Mouse (Mus musculus) CH12.LX (cell line): ENCODE data around the gene Ranbp10. TPM values are rescaled to one million over a fixed set of nuclear protein-coding genes. Genes with fewer than 3 reads are reported as not detected.

Source experiments
- DNase-seq: peaks from one replicate; pipeline ENCODE4 v3.0.0-alpha.2; 2013; ENCODE audit errors: extremely low read depth
- H3K27ac ChIP-seq: 2 replicates; pipeline ENCODE4 v1.5.1; 2012; ENCODE audit warnings: low read depth, mild to moderate bottlenecking, control low read depth, moderate library complexity; ENCODE audit not compliant: insufficient read depth
- H3K27me3 ChIP-seq: replicated peaks from 2 replicates; pipeline ENCODE3; 2012; ENCODE audit warnings: inconsistent platforms
- H3K36me3 ChIP-seq, 2 experiments: replicated peaks in 1 of 2; 2 replicates each; pipeline versions ENCODE3 to v1.6.1; 2012; ENCODE audit warnings: inconsistent platforms in 1 of 2, low read length in 1 of 2, mild to moderate bottlenecking in 1 of 2, mixed read lengths in 1 of 2, moderate library complexity in 1 of 2; ENCODE audit not compliant: control insufficient read depth in 1 of 2, insufficient read depth in 1 of 2
- H3K4me1 ChIP-seq, 2 experiments: 2 replicates each; pipeline ENCODE4 v1.6.1; 2012; ENCODE audit warnings: inconsistent platforms in 1 of 2, moderate library complexity in 1 of 2; ENCODE audit not compliant: insufficient read depth in 2 of 2, control insufficient read depth in 1 of 2
- H3K4me2 ChIP-seq: 2 replicates; pipeline ENCODE4 v1.6.1; 2012; ENCODE audit warnings: low read depth, mild to moderate bottlenecking, control low read depth; ENCODE audit not compliant: poor library complexity, insufficient read depth, severe bottlenecking
- H3K4me3 ChIP-seq, 3 experiments: fragments of 150-350 bp in 1 of 3; sonication (generic) in 1 of 3; replicated peaks in 1 of 3; 2 replicates each; pipeline versions ENCODE3 to v1.5.1; 2011 to 2012; ENCODE audit warnings: low read depth in 2 of 3, low read length in 2 of 3, mild to moderate bottlenecking in 2 of 3, moderate library complexity in 2 of 3, control low read depth in 1 of 3, improper control_type of control experiment in 1 of 3, inconsistent platforms in 1 of 3, mixed read lengths in 1 of 3; ENCODE audit not compliant: poor library complexity in 1 of 3
- H3K79me2 ChIP-seq: replicated peaks from 2 replicates; pipeline ENCODE4 v1.6.1; 2012; ENCODE audit warnings: mild to moderate bottlenecking, moderate library complexity; ENCODE audit not compliant: control insufficient read depth, poor library complexity, insufficient read depth, severe bottlenecking; ENCODE audit errors: extremely low read depth
- H3K9ac ChIP-seq: 2 replicates; pipeline ENCODE4 v1.6.1; 2012; ENCODE audit warnings: low read depth, mild to moderate bottlenecking, control low read depth, moderate library complexity; ENCODE audit not compliant: insufficient read depth
- H3K9me3 ChIP-seq: replicated peaks from 2 replicates; pipeline ENCODE3; 2012; ENCODE audit warnings: low read length, inconsistent platforms, mixed read lengths
- CHD2 ChIP-seq: IDR thresholded peaks from 2 replicates; pipeline ENCODE4 v1.6.1; 2011; ENCODE audit warnings: low read length, improper control_type of control experiment
- ELF1 ChIP-seq: IDR thresholded peaks from 2 replicates; pipeline ENCODE4 v1.6.1; 2014; ENCODE audit warnings: low read depth, mild to moderate bottlenecking, inconsistent platforms, low read length, improper control_type of control experiment
- HCFC1 ChIP-seq: IDR thresholded peaks from 2 replicates; pipeline ENCODE4 v1.6.1; 2012; ENCODE audit warnings: low read depth, mild to moderate bottlenecking, inconsistent platforms, low read length, improper control_type of control experiment
- JUND ChIP-seq: conservative IDR thresholded peaks from 2 replicates; pipeline ENCODE4 v1.6.1; 2011; ENCODE audit warnings: low read depth, low read length, improper control_type of control experiment
- KAT2A ChIP-seq: IDR thresholded peaks from 2 replicates; pipeline ENCODE4 v1.6.1; 2012; ENCODE audit warnings: low read length, improper control_type of control experiment, inconsistent platforms; ENCODE audit not compliant: insufficient replicate concordance
- MAX ChIP-seq: IDR thresholded peaks from 2 replicates; pipeline ENCODE4 v1.6.1; 2011; ENCODE audit warnings: low read length, improper control_type of control experiment
- NELFE ChIP-seq: IDR thresholded peaks from 2 replicates; pipeline ENCODE4 v1.6.1; 2011; ENCODE audit warnings: low read depth, low read length, improper control_type of control experiment
- PAX5 ChIP-seq: IDR thresholded peaks from 2 replicates; pipeline ENCODE4 v1.6.1; 2012; ENCODE audit warnings: low read length, inconsistent platforms, mixed read lengths
- SIN3A ChIP-seq: IDR thresholded peaks from 2 replicates; pipeline ENCODE4 v1.6.1; 2012; ENCODE audit warnings: low read length, improper control_type of control experiment, inconsistent platforms
- TBP ChIP-seq: conservative IDR thresholded peaks from 2 replicates; pipeline ENCODE4 v1.6.1; 2011; ENCODE audit warnings: low read depth, low read length, improper control_type of control experiment
- ZC3H11A ChIP-seq: IDR thresholded peaks from 2 replicates; pipeline ENCODE4 v1.6.1; 2012; ENCODE audit warnings: low read depth, mild to moderate bottlenecking, inconsistent platforms, low read length, improper control_type of control experiment
- dilution Hi-C: fragments of 300-500 bp; cut with MboI; formaldehyde crosslinking; loops from 2 replicates; pipeline ENCODE4 v1.14.3; 2020; ENCODE audit warnings: low sequenced_read_pairs; ENCODE audit not compliant: extremely low pct_unique_long_range_greater_than_20kb, extremely low pct_ligation_motif_present
- in situ Hi-C: fragments of 300-500 bp; cut with MboI; formaldehyde crosslinking; loops from 3 replicates; pipeline ENCODE4 v1.14.3; 2019; ENCODE audit warnings: low sequenced_read_pairs, low pct_ligation_motif_present, low pct_unique_long_range_greater_than_20kb, mixed read lengths
- polyA plus RNA-seq: library from polyadenylated mRNA; unstranded; fragments of >175 nt; gene quantifications from 2 replicates; pipeline ENCODE4 v1.2.1, GENCODE M21; 2012; ENCODE audit warnings: low read depth; ENCODE audit not compliant: insufficient read length
- total RNA-seq, 2 experiments: library from RNA; depleted of rRNA; stranded (reverse); fragments of 300-350 nt in 1 of 2; fragments of >200 nt in 1 of 2; gene quantifications; 2 replicates each; pipeline ENCODE4 v1.2.3; 2012 to 2014

Gene Ranbp10
- total and polyA plus RNA-seq, 3 experiments: 7.4 to 15.8 (median 8.7) TPM

DNA sequence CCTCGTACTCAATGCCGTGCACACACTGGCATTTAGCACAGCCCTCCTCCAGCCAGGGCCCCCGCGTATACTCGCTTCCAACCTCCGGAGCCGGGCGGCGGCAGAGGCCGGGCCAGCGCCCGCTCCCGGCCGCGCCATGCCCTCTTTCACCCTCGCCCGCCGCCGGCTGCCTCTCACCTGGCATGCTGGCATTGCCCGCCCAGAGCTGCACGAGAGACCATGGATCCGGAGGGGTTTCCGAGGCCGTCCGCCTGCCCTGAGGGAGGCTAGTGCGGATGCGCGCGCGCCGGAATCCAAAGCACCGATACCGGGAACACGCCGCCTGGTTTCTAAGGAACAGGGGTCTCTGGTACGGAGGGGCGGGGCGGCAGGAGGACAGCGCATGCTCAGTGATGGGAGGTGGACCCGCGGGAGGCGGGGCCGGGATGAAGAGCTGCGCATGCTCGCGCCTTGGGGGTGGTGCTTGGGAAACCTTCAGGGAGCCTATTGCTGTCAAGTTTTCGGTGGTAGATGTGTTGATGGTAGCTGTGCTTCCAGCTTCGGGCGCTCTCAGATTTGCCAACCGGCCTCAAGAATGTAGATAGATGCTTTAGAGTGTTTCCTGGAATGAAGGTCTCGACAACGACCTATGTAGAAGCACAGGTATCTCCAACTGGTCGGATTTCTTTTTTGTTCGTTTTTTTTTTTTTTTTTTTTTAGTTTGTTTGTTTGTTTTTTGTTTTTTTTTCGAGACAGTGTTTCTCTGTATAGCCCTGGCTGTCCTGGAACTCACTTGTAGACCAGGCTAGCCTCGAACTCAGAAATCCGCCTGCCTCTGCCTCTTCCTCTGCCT lies 68.7 kb downstream of the Ranbp10 start, which contains the start of gene Gfod2 (continued):
- TF ChIP-seq TBP (peak; percentile 57; the same call in 1 of the 2 replicates), NELFE (peak; percentile 77), MAX (peak; percentile 42; the same call in 1 of the 2 replicates), HCFC1 (peak; percentile 20; the same call in 1 of the 2 replicates), SIN3A (peak; percentile 71), KAT2A (no peak), JUND (no peak)

DNA sequence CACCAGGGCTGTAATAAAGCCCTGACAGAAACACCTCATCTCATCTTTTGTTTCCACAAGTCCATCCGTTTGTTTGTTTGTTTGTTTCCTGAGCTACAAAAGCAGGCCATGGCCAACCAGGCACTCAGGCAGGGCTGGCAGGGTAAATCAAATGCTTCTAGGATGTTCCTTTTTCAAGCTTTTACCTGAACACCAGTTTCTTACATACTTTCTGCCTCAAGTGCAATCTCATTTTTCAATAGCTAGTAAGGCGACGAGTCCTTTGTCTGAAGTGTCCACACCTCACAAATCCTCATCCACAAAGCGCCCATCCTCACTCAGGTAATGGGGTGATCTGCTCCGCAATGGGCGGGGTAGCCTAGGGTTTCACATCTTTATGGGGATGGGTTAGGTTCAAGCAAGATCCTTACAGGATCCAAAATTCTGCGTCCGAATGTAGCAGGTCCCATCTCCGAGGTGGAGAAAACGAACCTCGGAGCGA lies 69.3 kb downstream of the Ranbp10 start:
- Histone ChIP-seq H3K9ac (peak overlapping the region; percentile 56), H3K4me2 (peak overlapping the region; percentile 68), H3K27me3 (no peaks in the 10 kb centered on the region), H3K27ac (no peak overlapping the region), H3K79me2 (no peaks in the 10 kb centered on the region), H3K36me3 (peaks cover 0 to 2% of the 10 kb centered on the region in 2 experiments), H3K9me3 (no peaks in the 10 kb centered on the region), H3K4me1 (peaks cover 0 to 13% of the 10 kb centered on the region in 2 experiments; a peak in 2 of 4 replicates), H3K4me3 (peak overlapping the region; percentile 51 to 93 (median 83))
- in situ Hi-C loops: no loop called here
- TF ChIP-seq CHD2 (no peak), ZC3H11A (no peak), PAX5 (no peak), ELF1 (no peak)
- dilution Hi-C loops: no loop called here
- DNase-seq: no peak

DNA sequence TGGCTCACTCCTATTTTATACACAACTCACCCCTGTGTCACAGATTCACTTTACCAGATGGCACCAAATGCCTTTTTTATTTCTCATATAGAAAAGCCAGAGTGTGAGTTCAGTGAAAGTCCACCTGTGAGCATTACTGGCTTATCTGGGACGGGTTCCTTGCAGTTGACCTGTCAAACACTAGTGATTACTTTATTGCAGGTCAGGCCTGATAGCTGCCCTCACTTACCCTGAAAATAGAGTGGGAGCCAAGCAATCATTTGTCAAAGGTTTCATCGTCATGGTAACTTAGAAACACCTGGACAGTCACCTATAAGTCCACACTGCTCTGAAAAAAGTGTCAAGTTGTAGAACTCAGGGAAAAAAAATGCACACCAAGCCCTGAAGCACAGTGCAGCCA lies 72.5 kb downstream of the Ranbp10 start:
- in situ Hi-C loops (no loop called here), dilution Hi-C loops (no loop called here)
- no peaks in the 10 kb centered on the region for H3K27me3 ChIP-seq
- H3K4me2 ChIP-seq: no peak overlapping the region
- no peaks in the 10 kb centered on the region for H3K79me2 ChIP-seq
- H3K4me1 ChIP-seq: peaks cover 2 to 13% of the 10 kb centered on the region in 2 experiments; a peak in 3 of 4 replicates
- H3K9me3 ChIP-seq: no peaks in the 10 kb centered on the region
- no peak for DNase-seq
- H3K9ac ChIP-seq: no peak overlapping the region
- no peak overlapping the region for H3K27ac ChIP-seq
- H3K36me3 ChIP-seq: peaks cover 0 to 2% of the 10 kb centered on the region in 2 experiments
- no peak overlapping the region for H3K4me3 ChIP-seq
- no peak for TF ChIP-seq PAX5
- TF ChIP-seq ZC3H11A: no peak
